Mouse (Mus musculus): ENCODE measurements around the gene Amz1.

Gene Amz1

GRCm38 (mm10) chr5:140704378-140705251, 19.3 kb upstream of the Amz1 start, which contains the start of gene Brat1:
Gene Brat1, plus strand, starts transcription at chr5:140705011.
- peak; percentile 5; the same call in 1 of the 2 replicates for TF ChIP-seq GATA4 (IDR thresholded peaks at IDR 0.05; ENCODE audit: insufficient replicate concordance, low read length)

- TF ChIP-seq GATA4 (IDR thresholded peaks at IDR 0.05; ENCODE audit: insufficient replicate concordance, low read length), result no peak
Measured at GRCm38 (mm10) chr5:140705501-140706171, 18.3 kb upstream of the Amz1 start.

- TF ChIP-seq GATA4 (IDR thresholded peaks at IDR 0.05; ENCODE audit: insufficient replicate concordance, low read length), result no peak
Measured at GRCm38 (mm10) chr5:140710315-140710714, 13.6 kb upstream of the Amz1 start.

- TF ChIP-seq GATA4 (IDR thresholded peaks at IDR 0.05; ENCODE audit: insufficient replicate concordance, low read length), result no peak
Measured at GRCm38 (mm10) chr5:140711040-140711439, 12.9 kb upstream of the Amz1 start.

GRCm38 (mm10) chr5:140720773-140721172, 3.2 kb upstream of the Amz1 start:
- TF ChIP-seq GATA4 (IDR thresholded peaks at IDR 0.05; ENCODE audit: insufficient replicate concordance, low read length), result no peak

- TF ChIP-seq GATA4 (IDR thresholded peaks at IDR 0.05; ENCODE audit: insufficient replicate concordance, low read length), result no peak
Measured at GRCm38 (mm10) chr5:140722121-140722520, 1.8 kb upstream of the Amz1 start.

- TF ChIP-seq GATA4 (IDR thresholded peaks at IDR 0.05; ENCODE audit: insufficient replicate concordance, low read length), result no peak
Measured at GRCm38 (mm10) chr5:140726062-140726839, 2.3 kb downstream of the Amz1 start.

GRCm38 (mm10) chr5:140726946-140727740, 3.2 kb downstream of the Amz1 start:
- TF ChIP-seq GATA4 (IDR thresholded peaks at IDR 0.05; ENCODE audit: insufficient replicate concordance, low read length), result no peak

GRCm38 (mm10) chr5:140731040-140731797, 7.3 kb downstream of the Amz1 start:
- TF ChIP-seq GATA4 (IDR thresholded peaks at IDR 0.05; ENCODE audit: insufficient replicate concordance, low read length), result no peak

- TF ChIP-seq GATA4 (IDR thresholded peaks at IDR 0.05; ENCODE audit: insufficient replicate concordance, low read length), result no peak
Measured at GRCm38 (mm10) chr5:140732195-140732594, 8.3 kb downstream of the Amz1 start.

GRCm38 (mm10) chr5:140733336-140733735, 9.4 kb downstream of the Amz1 start:
- TF ChIP-seq GATA4 (IDR thresholded peaks at IDR 0.05; ENCODE audit: insufficient replicate concordance, low read length), result no peak

- no peak for TF ChIP-seq GATA4 (IDR thresholded peaks at IDR 0.05; ENCODE audit: insufficient replicate concordance, low read length)
Measured at GRCm38 (mm10) chr5:140735297-140735696, 11.4 kb downstream of the Amz1 start.

GRCm38 (mm10) chr5:140736166-140736565, 12.2 kb downstream of the Amz1 start:
- no peak for TF ChIP-seq GATA4 (IDR thresholded peaks at IDR 0.05; ENCODE audit: insufficient replicate concordance, low read length)

GRCm38 (mm10) chr5:140739813-140740212, 15.9 kb downstream of the Amz1 start:
- TF ChIP-seq GATA4 (IDR thresholded peaks at IDR 0.05; ENCODE audit: insufficient replicate concordance, low read length), result no peak

Data from liver, adult (tissue).